Comparison of ENCODE assay signal across 24 mouse cellular contexts in the genomic region with DNA sequence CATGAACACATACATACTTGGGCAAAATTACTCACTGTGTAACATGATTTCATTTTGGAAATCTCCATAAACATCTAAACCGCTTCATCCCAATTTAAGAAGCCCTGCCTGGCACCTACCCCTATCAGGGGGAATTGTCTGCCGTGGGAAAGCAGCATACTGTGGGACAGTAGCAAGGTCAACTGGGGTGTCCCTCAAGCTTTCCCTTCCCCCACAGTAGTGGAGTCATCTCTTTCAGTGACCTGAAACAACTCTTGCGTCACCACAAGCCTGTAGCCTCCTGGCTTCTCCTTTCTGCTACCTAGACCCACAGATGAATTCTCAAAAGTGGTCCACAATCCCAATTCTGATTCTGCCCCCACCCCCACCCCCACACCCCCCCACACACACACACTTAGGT.
"Had no signal": no experiment of that assay in that cellular context is flagged by ENCODE, and none has a peak within 500 bp of the region (broad histone marks: within the 10 kb centered on the region; RNA-seq: fewer than 3 reads in every experiment).

No protein-coding gene starts in this region.

- H3K27me3 ChIP-seq: limb, embryonic 13.5 days; liver, embryonic 12.5 days; liver, embryonic 15.5 days; megakaryocyte, embryonic 14.5 days; midbrain, embryonic 13.5 days; neural tube, embryonic 13.5 days; stomach, embryonic 15.5 days had no signal

- H3K36me3 ChIP-seq: limb, embryonic 10.5 days; limb, embryonic 13.5 days; liver, embryonic 12.5 days; liver, embryonic 15.5 days; midbrain, embryonic 10.5 days; midbrain, embryonic 13.5 days; neural tube, embryonic 13.5 days; stomach, embryonic 15.5 days had no signal

- H3K4me2 ChIP-seq: limb, embryonic 13.5 days; liver, embryonic 12.5 days; liver, embryonic 15.5 days; midbrain, embryonic 13.5 days; neural tube, embryonic 13.5 days; stomach, embryonic 15.5 days had no signal

- H3K9me3 ChIP-seq: limb, embryonic 10.5 days; limb, embryonic 13.5 days; liver, embryonic 12.5 days; liver, embryonic 15.5 days; megakaryocyte, embryonic 14.5 days; midbrain, embryonic 10.5 days; midbrain, embryonic 13.5 days; neural tube, embryonic 13.5 days; stomach, embryonic 15.5 days had no signal

- H3K4me3 ChIP-seq: limb, embryonic 10.5 days; limb, embryonic 13.5 days; liver, embryonic 12.5 days; liver, embryonic 15.5 days; megakaryocyte, embryonic 14.5 days; midbrain, embryonic 10.5 days; midbrain, embryonic 13.5 days; myocyte; neural tube, embryonic 13.5 days; stomach, embryonic 15.5 days had no signal

- H3K27ac ChIP-seq: limb, embryonic 10.5 days; limb, embryonic 13.5 days; liver, embryonic 12.5 days; liver, embryonic 15.5 days; midbrain, embryonic 10.5 days; midbrain, embryonic 13.5 days; neural tube, embryonic 13.5 days; stomach, embryonic 15.5 days had no signal

- DNase-seq: kidney, postnatal 14 days; kidney, postnatal 4 days; layer of hippocampus, adult 9-11 months; liver; lung, adult 18-20 months; lung, postnatal 14 days; lung, postnatal 4 days; retina, postnatal 1 day; right cerebral cortex, postnatal 25 days; spleen, adult 18-20 months; thymus, adult 2 months; thymus, postnatal 14 days; thymus, postnatal 4 days had no signal

- H3K9ac ChIP-seq: limb, embryonic 13.5 days; liver, embryonic 12.5 days; liver, embryonic 15.5 days; midbrain, embryonic 13.5 days; neural tube, embryonic 13.5 days; stomach, embryonic 15.5 days had no signal

- ATAC-seq: liver, embryonic 12.5 days; midbrain, embryonic 13.5 days; midbrain, embryonic 16.5 days had no signal

- H3K4me1 ChIP-seq: limb, embryonic 13.5 days; liver, embryonic 15.5 days; midbrain, embryonic 10.5 days; midbrain, embryonic 13.5 days; neural tube, embryonic 13.5 days; stomach, embryonic 15.5 days had no signal
